ENCODE assay signal across 10 mouse cellular contexts in genomic region chr13:69530951-69531350, GRCm38 (mm10). TPM values are rescaled to one million over a fixed set of nuclear protein-coding genes. Genes with fewer than 3 reads are reported as not detected.
A peak's percentile ranks its signal among the peaks of the same experiment; 100 is the strongest.
DNase-seq lines count a peak whose midpoint lies in the region; ATAC-seq and TF ChIP-seq lines count a peak whose summit lies in the region.
"Had no signal": no experiment of that assay in that cellular context is flagged by ENCODE, and none has a peak within 500 bp of the region (broad histone marks: within the 10 kb centered on the region; RNA-seq: fewer than 3 reads in every experiment).

No protein-coding gene starts in this region.

- no peak overlapping the region for H3K27ac ChIP-seq in forebrain, embryonic 11.5 days (ENCODE audit: low read depth, low read length)
- 0 out of 2 replicates have a peak overlapping the region, but pooled peaks have one; percentile 1 for H3K27ac ChIP-seq in kidney, embryonic 16.5 days (ENCODE audit: low read length)
- no peak overlapping the region for H3K27ac ChIP-seq in midbrain, postnatal 0 days (ENCODE audit: low read depth, low read length)
- H3K27ac ChIP-seq: macrophage had no signal

- peak overlapping the region; percentile 97; the same call in 1 of the 2 replicates for H3K4me3 ChIP-seq in forebrain, embryonic 11.5 days (ENCODE audit: low read depth, low read length)
- H3K4me3 ChIP-seq in kidney, embryonic 16.5 days (ENCODE audit: low read length) = peak overlapping the region; percentile 94
- H3K4me3 ChIP-seq in midbrain, postnatal 0 days (ENCODE audit: low read depth, low read length) = peak overlapping the region; percentile 91; the same call in 1 of the 2 replicates

- H3K4me1 ChIP-seq in forebrain, embryonic 11.5 days (replicated peaks; ENCODE audit: control insufficient read depth, insufficient read depth, low read length) = peaks cover 12% of the 10 kb centered on the region
- H3K4me1 ChIP-seq in kidney, embryonic 16.5 days (ENCODE audit: insufficient read depth, low read length) = peaks cover 53% of the 10 kb centered on the region
- peaks cover 36% of the 10 kb centered on the region for H3K4me1 ChIP-seq in midbrain, postnatal 0 days (ENCODE audit: insufficient read depth, low read length)

- H3K9ac ChIP-seq in forebrain, embryonic 11.5 days (ENCODE audit: low read length) = no peak overlapping the region; the same call in 1 of the 2 replicates
- H3K9ac ChIP-seq in kidney, embryonic 16.5 days (replicated peaks; ENCODE audit: low read length) = peak overlapping the region; percentile 90
- no peak overlapping the region for H3K9ac ChIP-seq in midbrain, postnatal 0 days (replicated peaks; ENCODE audit: low read length, poor library complexity, severe bottlenecking)

- H3K4me2 ChIP-seq in forebrain, embryonic 11.5 days (ENCODE audit: low read depth, low read length, severe bottlenecking) = no peak overlapping the region
- peak overlapping the region; percentile 93 for H3K4me2 ChIP-seq in kidney, embryonic 16.5 days (replicated peaks; ENCODE audit: low read depth, low read length)
- peak overlapping the region; percentile 88 for H3K4me2 ChIP-seq in midbrain, postnatal 0 days (ENCODE audit: low read depth, low read length, poor library complexity, severe bottlenecking)

- DNase-seq in kidney, adult 11 months = peak; percentile 28
- DNase-seq in kidney, postnatal 14 days = no peak
- no peak for DNase-seq in forebrain, embryonic 11.5 days (ENCODE audit: low spot score)
- DNase-seq in midbrain, postnatal 0 days (ENCODE audit: low spot score) = no peak
- DNase-seq in adrenal gland, adult 2 months = no peak
- DNase-seq in gastrocnemius, adult 8-10 months (ENCODE audit: low spot score in 2 of 2) = no peak
- DNase-seq: adrenal gland, postnatal 36 days had no signal

- WGBS in forebrain, embryonic 11.5 days = 85% methylated on average over 6 of the region's 6 CpGs
- 75% methylated on average over 6 of the region's 6 CpGs for WGBS in kidney, embryonic 16.5 days
- WGBS in midbrain, postnatal 0 days = 83% methylated on average over 6 of the region's 6 CpGs

- H3K36me3 ChIP-seq in forebrain, embryonic 11.5 days (ENCODE audit: control insufficient read depth, insufficient read depth, low read length) = no peaks in the 10 kb centered on the region
- H3K36me3 ChIP-seq in kidney, embryonic 16.5 days (ENCODE audit: insufficient read depth, low read length) = peaks cover 7% of the 10 kb centered on the region
- no peaks in the 10 kb centered on the region for H3K36me3 ChIP-seq in midbrain, postnatal 0 days (ENCODE audit: insufficient read depth, low read length)

- H3K9me3 ChIP-seq in forebrain, embryonic 11.5 days (ENCODE audit: control insufficient read depth, low read length) = no peaks in the 10 kb centered on the region
- H3K9me3 ChIP-seq in kidney, embryonic 16.5 days (ENCODE audit: low read length) = no peaks in the 10 kb centered on the region
- H3K9me3 ChIP-seq in midbrain, postnatal 0 days (ENCODE audit: low read length) = no peaks in the 10 kb centered on the region

- no peak for TF ChIP-seq CTCF in midbrain, postnatal 0 days (IDR thresholded peaks at IDR 0.05)

- ATAC-seq in forebrain, embryonic 11.5 days (replicated peaks; ENCODE audit: low FRiP score) = no peak
- ATAC-seq in kidney, embryonic 16.5 days (ENCODE audit: low FRiP score, low TSS enrichment) = no peak
- ATAC-seq in midbrain, postnatal 0 days (ENCODE audit: low FRiP score) = no peak
- no peak for ATAC-seq in erythroid progenitor cell, adult 5-6 weeks (replicated peaks; ENCODE audit: low FRiP score, poor library complexity, severe bottlenecking)

- no peaks in the 10 kb centered on the region for H3K27me3 ChIP-seq in forebrain, embryonic 11.5 days (ENCODE audit: control insufficient read depth, insufficient read depth, low read length)
- H3K27me3 ChIP-seq in kidney, embryonic 16.5 days (ENCODE audit: insufficient read depth, low read length) = no peaks in the 10 kb centered on the region
- H3K27me3 ChIP-seq in midbrain, postnatal 0 days (ENCODE audit: insufficient read depth, low read length) = no peaks in the 10 kb centered on the region

RNA-seq across cellular contexts. Expression of gene Nsun2, which starts 2.6 kb away (rescaled TPM):
- polyA plus RNA-seq in forebrain, embryonic 11.5 days (2014; fragmentation: Nextera tagmentation; extraction: Ambion mirVana) = 133 and 135 TPM in 2 replicates
- polyA plus RNA-seq in kidney, embryonic 16.5 days (2015; fragmentation: Nextera tagmentation; extraction: Ambion mirVana) = 124 and 131 TPM in 2 replicates
- total RNA-seq in midbrain, postnatal 0 days (2014; rRNA removed) = 51.1 and 60.3 TPM in 2 replicates
- polyA plus RNA-seq in midbrain, postnatal 0 days (2015; fragmentation: Nextera tagmentation; extraction: Ambion mirVana) = 56.7 and 60.2 TPM in 2 replicates
- total RNA-seq in erythroid progenitor cell, adult 5-6 weeks (2015; ENCODE audit: low replicate concordance) = 21.8 and 22.3 TPM in 2 replicates
- total RNA-seq in erythroid progenitor cell, adult 5-6 weeks (2017; ENCODE audit: low replicate concordance) = 28.1 and 33.8 TPM in 2 replicates
- total RNA-seq in adrenal gland, adult 2 months (2021) = 100 to 1,000 TPM in 1 of 2 experiments, 10 to 100 TPM in 1; 92.2 to 113 TPM
- 22.7 and 31.0 TPM in 2 replicates for polyA plus RNA-seq in adrenal gland, adult 2 months (2012; rRNA removed)
- 10 to 100 TPM; 41.3 to 58.5 (median 46.7) TPM for total RNA-seq in gastrocnemius, adult 8-10 months (2022)

RNA-seq across cellular contexts. Expression of gene Tent4a, which starts 3.5 kb away (rescaled TPM):
- polyA plus RNA-seq in forebrain, embryonic 11.5 days (2014; fragmentation: Nextera tagmentation; extraction: Ambion mirVana) = 8.7 and 9.6 TPM in 2 replicates
- 5.0 and 5.1 TPM in 2 replicates for polyA plus RNA-seq in kidney, embryonic 16.5 days (2015; fragmentation: Nextera tagmentation; extraction: Ambion mirVana)
- 26.1 TPM in 2 replicates for total RNA-seq in midbrain, postnatal 0 days (2014; rRNA removed)
- 4.5 and 5.2 TPM in 2 replicates for polyA plus RNA-seq in midbrain, postnatal 0 days (2015; fragmentation: Nextera tagmentation; extraction: Ambion mirVana)
- 34.0 and 37.5 TPM in 2 replicates for total RNA-seq in erythroid progenitor cell, adult 5-6 weeks (2015; ENCODE audit: low replicate concordance)
- total RNA-seq in erythroid progenitor cell, adult 5-6 weeks (2017; ENCODE audit: low replicate concordance) = 33.8 and 48.0 TPM in 2 replicates
- total RNA-seq in adrenal gland, adult 2 months (2021) = 10 to 100 TPM; 18.8 to 18.9 TPM
- 22.7 and 24.0 TPM in 2 replicates for polyA plus RNA-seq in adrenal gland, adult 2 months (2012; rRNA removed)
- 1 to 10 TPM; 4.6 to 6.0 (median 5.5) TPM for total RNA-seq in gastrocnemius, adult 8-10 months (2022)
